Mouse (Mus musculus): Measurements from ENCODE around the gene Fgf15.

Gene Fgf15

DNA sequence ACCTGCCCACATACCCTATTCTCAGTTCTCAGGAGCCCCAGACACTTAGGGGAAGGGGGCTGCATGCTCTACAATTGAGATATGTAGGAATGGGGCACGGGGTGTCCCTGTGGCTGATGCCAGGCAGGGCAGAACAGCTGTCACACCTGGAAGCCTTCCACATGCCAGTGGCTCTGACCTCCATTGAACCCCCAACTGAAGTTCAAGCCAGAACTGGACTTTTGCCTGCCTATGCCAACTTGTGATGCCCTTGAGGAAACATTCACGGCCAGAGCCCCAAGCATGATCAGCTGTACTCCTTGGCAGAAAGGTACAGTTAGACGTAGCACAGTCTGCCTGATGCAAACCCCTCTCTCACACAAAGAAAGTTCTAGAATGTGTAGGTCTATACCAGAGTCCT, 37.0 kb downstream of the Fgf15 start:
- DNase-seq: no peak

GRCm38 (mm10) chr7:144933796-144934195, 37.5 kb downstream of the Fgf15 start:
- DNase-seq: no peak

- DNase-seq: peak; percentile 25
Observed at GRCm38 (mm10) chr7:144934901-144935300, 38.6 kb downstream of the Fgf15 start.

DNA sequence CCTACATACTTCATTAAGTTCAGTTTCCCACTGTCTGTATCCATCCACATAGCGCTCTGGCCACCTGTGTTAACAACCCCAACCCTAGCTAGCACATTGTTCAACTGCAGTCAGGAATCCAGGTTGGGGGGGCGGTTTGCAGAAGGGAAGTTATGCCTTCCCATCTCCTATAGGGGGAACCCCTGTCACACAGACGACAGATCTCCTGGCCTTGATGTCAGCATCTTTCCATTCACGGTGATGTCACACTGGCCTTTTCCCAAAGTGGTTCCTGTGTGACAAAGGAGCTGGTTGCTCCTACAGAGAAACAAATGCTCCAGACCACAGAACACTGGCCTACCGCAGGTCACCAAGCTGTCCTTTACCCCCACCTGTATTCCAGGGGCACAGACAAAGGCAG, 39.2 kb downstream of the Fgf15 start:
- peak; percentile 56 for DNase-seq

DNA sequence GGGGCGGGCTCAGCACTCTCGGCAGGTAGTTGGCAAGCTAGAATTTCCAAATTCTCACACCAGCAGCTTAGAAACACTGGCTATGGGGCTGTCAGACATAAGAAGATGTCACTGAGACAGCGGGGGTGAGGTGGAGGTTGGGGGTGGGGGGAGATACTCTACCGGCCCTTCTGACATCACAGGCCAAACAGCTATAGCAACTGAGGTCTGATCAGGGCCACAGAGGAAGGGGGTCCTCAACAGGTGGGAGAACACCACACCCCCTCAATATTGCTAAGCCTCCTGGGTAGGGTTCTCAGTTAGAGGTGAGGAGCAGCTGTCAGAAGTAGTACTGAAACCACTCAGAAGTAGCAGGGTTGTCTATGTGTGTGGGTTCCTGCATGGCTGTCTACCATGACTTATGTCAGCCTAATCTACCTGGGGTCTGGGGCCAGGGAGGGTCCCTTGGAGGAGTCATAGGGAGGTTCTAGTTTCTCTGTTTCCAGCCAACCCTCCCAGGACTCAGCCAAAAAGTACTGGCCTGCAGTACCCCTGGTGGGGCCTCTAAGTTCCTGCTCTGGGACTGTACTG, 40.1 kb downstream of the Fgf15 start:
- DNase-seq: no peak

DNA sequence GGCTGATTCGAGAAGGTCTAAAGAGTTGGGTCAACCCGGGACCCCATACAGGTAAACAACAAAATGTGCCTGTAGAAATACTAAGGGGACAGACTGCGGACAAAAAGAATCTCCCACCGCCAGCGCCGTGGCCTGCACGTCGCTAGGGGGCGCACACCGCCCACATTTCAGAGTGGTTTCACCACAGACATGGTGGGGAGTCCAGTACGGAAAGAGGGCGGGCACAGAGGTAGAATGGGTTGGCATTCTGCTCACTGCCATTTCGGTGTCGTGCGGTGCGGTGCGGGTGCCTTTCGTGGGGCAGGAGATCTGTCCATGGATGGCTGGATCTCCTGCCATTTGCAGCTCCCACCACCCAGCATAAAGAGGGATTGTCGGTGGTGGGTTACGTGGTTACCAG, 41.2 kb downstream of the Fgf15 start:
- peak; percentile 93 for DNase-seq

- DNase-seq: peak; percentile 46
Observed at GRCm38 (mm10) chr7:144937899-144938517, 41.7 kb downstream of the Fgf15 start.

- peak; percentile 46 for DNase-seq
Observed at GRCm38 (mm10) chr7:144938661-144939343, 42.5 kb downstream of the Fgf15 start.

- peak; percentile 91 for DNase-seq
Observed at GRCm38 (mm10) chr7:144939344-144940002, 43.1 kb downstream of the Fgf15 start, which contains the start of gene Ccnd1. Ccnd1 (minus strand) TSS chr7:144939925.

DNA sequence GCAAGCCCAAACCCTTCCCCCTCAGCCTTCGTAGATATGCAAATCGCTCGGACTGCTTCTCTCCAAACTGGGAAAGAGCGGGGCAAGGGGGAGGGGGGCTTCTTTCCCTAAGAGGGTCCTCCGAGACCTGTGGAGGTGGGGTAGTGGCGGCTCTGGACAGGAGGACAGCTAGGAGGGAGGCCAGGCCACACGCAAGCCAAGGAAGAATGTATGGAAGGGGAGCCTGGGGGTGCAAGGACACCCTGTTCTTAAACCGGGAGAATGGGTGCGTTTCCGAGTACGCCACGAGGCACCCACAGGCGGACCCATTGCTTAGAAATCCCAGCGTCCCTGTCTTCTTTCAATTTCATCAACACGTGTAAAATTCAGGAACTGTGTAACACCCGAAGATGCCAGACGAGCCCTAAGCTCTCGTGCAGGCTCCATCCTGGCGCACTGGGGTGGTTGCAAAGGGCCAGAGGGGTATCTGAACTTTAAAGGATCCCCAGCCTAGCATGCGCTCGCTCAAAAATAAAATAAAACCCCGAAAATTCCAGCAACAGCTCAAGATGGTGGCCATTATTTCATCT, 43.8 kb downstream of the Fgf15 start:
- DNase-seq: no peak

DNA sequence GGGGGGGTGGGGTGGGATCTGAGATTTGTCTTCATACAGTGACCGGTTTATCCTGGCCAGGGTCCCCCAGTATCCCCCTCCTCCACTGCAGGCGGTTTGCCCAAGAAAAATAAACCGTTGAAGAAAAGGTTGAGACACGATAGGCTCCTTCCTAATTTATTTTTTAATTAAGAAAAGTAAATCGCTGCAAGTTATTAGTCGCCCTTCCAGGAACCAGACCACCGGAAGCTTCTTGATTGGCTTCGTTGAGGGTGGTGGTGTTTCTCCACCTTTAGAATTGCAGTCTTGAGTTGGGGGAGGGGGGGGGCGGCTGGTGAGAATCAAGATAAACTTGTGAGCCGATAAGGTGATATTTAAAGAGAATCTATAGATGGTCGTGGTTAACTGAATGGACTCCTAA, 44.3 kb downstream of the Fgf15 start:
- peak; percentile 44 for DNase-seq

DNA sequence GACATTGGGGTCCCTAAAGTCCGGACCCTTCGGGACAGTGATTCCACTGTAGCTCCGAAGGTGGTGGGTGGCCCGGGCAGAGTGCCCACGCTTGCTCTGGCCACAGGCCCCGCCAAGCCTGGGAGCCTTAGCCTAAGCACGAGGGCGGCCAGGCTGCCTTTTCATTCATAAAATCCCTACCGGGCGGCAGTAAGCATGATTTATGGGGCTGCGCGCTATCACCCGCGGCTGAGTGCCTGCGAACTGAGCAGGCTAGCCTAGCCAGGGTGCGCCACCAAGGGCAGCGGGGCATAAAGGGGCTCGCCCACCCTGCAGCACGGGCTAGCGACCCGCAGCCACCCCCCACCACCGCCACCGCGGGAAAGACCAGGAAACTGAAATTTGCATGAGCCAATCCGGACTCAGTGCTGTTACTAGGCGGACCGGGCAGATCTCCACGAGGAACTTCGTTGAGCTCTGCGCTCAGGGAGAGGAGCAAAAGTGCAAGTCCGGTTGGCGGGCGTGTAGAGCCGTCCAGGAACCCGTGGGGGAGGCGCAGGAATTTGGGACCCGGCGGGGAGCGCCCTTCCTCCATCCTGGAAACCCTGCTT, 45.0 kb downstream of the Fgf15 start:
- peak; percentile 97 for DNase-seq

- peak; percentile 82 for DNase-seq
Observed at GRCm38 (mm10) chr7:144942071-144942743, 45.9 kb downstream of the Fgf15 start.

- DNase-seq: no peak
Observed at GRCm38 (mm10) chr7:144942744-144943135, 46.4 kb downstream of the Fgf15 start.

DNA sequence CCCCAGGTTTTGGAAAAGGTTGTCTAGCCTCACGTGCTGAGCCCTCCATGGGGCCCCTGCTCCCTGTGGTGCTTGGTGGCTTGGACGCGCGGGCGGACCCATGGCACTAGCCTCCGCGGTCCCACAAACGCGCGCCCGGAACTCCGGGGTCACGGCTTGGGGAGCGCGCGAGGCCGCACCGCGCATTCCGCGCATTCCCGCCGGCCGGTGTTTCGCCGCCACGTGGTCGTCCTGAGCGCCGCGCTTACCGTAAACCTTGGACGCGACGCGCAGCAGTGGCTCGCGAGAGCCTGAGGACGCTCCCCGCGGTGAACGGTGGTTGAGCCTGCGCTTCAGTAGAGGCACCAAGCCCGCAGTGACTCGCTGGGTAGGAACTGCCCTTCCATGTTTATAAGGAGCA, 46.9 kb downstream of the Fgf15 start:
- DNase-seq: peak; percentile 96
